Mouse (Mus musculus): ENCODE measurements around the gene Fnbp1. TPM values are rescaled to one million over a fixed set of nuclear protein-coding genes. Genes with fewer than 3 reads are reported as not detected.

The Fnbp1 gene
- total RNA-seq, 2 experiments from 2014 or later, result 47.2 to 64.0 TPM

DNA sequence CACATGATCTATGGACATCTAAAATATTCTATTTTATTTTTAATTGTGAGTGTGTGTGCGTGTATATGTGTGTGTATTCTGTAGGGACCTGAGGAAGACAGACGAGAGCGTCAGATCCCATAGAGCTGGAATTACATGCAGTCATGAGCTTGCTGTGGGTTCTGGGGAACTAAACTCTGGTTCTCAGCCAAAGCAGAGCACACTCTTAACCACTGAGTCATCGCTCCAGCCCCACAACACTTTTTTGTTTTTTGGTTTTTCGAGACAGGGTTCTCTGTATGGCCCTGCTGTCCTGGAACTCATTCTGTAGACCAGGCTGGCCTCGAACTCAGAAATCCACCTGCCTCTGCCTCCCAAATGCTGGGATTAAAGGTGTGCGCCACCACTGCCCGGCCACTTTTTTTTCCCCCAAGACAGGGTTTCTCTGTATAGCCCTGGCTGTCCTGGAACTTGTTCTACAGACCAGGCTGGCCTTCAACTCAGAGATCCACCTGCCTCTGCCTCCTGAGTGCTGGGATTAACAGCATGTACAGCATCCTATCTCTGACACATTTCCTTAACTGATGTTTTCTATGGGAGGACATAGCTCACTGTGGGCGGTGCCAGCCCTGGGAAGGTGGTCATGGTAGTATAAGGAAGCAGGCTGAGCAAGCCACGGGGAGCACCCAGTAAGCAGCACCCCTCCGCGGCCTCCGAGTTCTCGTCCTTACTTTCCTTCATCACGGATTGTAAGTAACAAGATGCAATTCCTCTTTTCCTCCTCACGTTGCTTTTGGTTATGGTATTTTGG lies 65.3 kb downstream of the Fnbp1 start:
- peak; percentile 18; the same call in 1 of the 2 replicates for ATAC-seq (replicated peaks; ENCODE audit: poor library complexity, severe bottlenecking)

DNA sequence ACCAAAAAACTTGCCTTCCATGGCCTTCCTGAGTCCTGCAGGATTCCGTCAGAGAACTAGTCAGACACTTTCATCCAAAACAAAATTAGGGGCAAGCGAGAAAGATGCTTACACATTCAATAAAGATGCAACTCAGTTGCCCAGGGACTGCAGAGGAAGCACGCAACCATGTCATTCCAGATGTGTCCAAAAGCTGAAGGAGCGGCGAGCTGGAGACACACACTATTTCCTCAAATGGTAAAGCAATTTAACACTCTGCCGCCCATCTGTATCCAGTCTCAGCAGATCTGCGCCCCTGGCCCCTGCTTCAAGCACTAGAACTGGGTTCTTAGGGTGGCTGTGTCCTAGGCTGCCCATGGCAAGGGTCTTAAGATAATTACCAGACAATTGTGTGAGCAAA lies 66.0 kb downstream of the Fnbp1 start:
- ATAC-seq (replicated peaks; ENCODE audit: poor library complexity, severe bottlenecking), result peak; percentile 33; the same call in 1 of the 2 replicates

- peak; percentile 87 for ATAC-seq (replicated peaks; ENCODE audit: poor library complexity, severe bottlenecking)
These were observed 66.6 kb downstream of the Fnbp1 start for GRCm38 (mm10) chr2:31075168-31075567.

DNA sequence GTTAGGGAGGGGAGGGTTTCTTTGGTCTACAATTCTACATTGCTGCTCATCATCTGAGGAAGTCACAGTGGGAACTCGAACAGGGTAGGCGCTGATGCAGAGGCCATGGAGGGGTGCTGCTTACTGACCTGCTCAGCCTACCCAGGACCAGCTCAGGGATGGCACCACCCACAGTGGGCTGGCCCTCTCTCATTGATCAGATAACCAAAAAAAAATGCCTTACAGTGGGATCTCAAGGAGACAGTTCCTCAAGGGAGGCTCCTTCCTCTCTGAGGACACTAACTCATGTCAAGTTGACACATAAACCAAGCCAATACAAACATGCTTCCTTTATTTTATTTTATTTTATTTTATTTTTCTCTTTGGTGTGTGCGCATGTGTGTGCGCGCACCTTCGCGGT lies 72.3 kb downstream of the Fnbp1 start:
- ATAC-seq (replicated peaks; ENCODE audit: poor library complexity, severe bottlenecking), result peak; percentile 20; the same call in 1 of the 2 replicates

- ATAC-seq (replicated peaks; ENCODE audit: poor library complexity, severe bottlenecking), result no peak
These were observed 72.7 kb downstream of the Fnbp1 start for GRCm38 (mm10) chr2:31069114-31069445.

DNA sequence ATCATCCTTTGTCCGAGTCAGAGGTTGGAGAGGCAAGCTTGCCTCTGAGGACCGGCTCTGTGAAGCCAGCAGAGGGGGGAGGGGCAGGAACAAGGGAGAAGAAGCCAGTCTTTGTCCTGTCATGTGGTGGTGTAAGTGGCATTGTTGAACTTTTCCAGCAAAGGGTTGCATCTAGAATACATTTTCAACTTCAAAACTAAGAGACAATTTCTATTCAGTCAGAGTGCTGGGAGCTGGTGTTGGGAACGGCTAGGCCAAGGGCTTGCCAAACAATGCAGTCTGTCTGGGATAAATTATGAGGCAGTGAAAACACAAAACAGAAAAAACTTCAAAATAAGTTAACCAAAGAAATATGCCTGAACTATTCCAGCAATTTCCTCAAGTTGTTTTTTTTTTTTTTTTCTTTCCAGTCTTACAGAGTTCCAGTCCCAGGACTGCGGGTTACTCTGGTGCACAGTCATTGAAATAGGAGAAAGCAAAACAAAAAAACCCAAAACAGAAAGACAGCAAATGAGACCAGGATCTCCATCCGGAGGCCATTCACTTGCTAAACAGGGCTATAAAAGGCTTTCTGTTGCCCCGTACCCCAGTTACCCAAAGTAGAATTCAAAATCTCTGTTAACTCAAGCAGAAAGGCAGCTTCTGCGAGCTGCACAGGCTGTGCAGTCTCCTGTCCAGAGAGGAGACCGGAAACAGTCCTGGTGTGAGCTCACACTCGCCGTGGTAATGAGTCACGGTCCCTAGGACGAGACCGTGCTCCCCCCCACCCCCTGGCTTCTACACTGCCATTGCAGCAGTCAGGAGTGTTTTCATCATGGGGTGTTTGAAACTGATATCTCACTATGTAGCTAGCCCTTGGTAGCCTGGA lies 73.3 kb downstream of the Fnbp1 start:
- peak; percentile 68 for ATAC-seq (replicated peaks; ENCODE audit: poor library complexity, severe bottlenecking)

GRCm38 (mm10) chr2:31067696-31068245 lies 74.0 kb downstream of the Fnbp1 start:
- no peak for ATAC-seq (replicated peaks; ENCODE audit: poor library complexity, severe bottlenecking)

DNA sequence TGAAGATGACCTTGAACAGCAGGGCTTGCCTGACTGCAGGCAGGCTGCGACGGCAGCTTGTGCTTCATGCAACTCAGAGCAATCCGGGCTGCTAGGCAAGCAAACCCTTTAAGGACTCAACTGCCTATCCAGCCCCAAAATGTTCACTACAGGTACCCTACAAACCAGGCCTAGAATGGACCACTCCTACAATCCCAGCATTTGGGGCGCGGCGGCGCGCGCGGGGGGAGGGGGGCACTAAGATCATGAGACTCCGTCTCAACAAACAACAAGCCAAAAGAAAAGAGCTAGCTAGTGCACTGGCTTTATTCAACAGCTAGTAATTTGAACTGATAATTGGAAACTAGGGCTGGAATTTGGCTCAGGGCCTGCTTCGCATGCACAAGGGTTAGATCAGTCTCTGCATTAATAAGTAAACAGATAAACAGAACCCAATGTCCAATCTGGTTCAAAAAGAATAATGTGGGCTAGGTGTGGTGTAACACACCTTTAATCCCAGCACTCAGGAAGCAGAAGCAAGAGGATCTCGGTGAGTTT lies 74.7 kb downstream of the Fnbp1 start:
- ATAC-seq (replicated peaks; ENCODE audit: poor library complexity, severe bottlenecking), result no peak

- ATAC-seq (replicated peaks; ENCODE audit: poor library complexity, severe bottlenecking), result no peak
These were observed 75.6 kb downstream of the Fnbp1 start for GRCm38 (mm10) chr2:31066019-31066789.

GRCm38 (mm10) chr2:31061868-31062628 lies 79.8 kb downstream of the Fnbp1 start:
- ATAC-seq (replicated peaks; ENCODE audit: poor library complexity, severe bottlenecking), result peak; percentile 85

DNA sequence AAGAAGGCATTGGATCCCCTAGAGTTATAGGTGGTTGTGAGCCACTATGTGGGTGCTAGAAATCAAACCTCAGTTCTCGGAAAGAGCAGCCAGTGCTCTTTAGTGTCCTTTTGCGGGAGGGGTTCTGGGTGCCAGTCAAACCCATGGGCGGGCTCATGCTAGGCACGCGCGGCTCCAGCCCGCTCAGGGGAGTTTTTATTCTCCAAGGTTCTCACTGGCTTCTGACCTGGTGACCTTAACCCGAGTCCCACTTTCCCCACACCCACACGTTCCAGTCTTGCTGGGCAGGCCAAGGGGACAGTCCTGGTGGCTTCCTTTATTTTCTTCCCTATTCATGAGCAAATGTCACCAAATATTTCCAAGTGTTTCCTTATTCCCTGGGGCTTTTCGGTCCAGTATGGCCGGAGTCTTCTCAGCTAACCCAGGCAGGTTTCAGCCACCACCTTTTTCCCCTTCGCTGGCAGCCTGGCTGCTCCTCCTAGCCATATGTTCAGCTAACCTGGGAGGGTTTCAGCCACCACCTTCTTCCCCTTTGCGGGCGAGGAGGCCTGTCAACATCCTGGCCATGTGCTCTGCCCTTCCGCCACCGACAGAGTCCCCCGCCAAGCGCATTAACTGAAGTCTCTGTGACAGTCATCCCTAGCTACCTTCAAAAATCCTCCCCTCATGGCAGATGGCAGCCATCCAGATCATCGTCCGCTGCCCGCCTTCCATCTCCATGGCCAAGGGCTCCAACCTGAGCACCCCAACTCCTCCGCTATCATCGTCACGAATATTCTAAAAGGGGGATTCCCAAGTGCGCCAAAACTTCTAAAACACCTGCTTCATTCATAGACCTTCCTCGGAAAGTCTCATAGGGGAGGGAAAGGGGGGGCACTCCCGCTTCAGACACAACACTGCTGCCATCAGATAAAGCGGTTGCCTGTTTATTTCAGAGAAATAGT lies 80.7 kb downstream of the Fnbp1 start:
- peak; percentile 92 for ATAC-seq (replicated peaks; ENCODE audit: poor library complexity, severe bottlenecking)

- no peak for ATAC-seq (replicated peaks; ENCODE audit: poor library complexity, severe bottlenecking)
These were observed 81.5 kb downstream of the Fnbp1 start for GRCm38 (mm10) chr2:31060271-31060670.

DNA sequence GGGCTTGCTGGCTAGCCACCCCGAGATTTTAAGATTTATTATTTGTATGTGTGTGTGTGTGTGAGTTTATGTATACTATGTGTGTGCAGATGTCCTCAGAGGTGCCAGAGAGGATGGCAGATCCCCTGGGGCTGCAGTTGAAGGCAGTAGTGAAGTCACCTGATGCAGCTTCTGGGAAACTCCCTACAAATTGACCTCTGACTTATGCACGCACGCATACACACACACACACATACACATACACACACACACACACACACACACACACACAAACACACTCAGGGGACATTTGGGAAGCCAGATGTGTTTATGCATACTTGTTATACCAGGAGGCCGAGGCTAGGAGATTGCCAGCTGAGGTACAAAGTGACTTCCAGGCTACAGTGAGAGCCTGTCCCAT lies 83.4 kb downstream of the Fnbp1 start:
- ATAC-seq (replicated peaks; ENCODE audit: poor library complexity, severe bottlenecking), result no peak

- ATAC-seq (replicated peaks; ENCODE audit: poor library complexity, severe bottlenecking), result no peak
These were observed 84.1 kb downstream of the Fnbp1 start for GRCm38 (mm10) chr2:31057549-31058177.

GRCm38 (mm10) chr2:31056070-31056469 lies 85.7 kb downstream of the Fnbp1 start:
- ATAC-seq (replicated peaks; ENCODE audit: poor library complexity, severe bottlenecking), result no peak

GRCm38 (mm10) chr2:31053851-31054340 lies 87.9 kb downstream of the Fnbp1 start:
- no peak for ATAC-seq (replicated peaks; ENCODE audit: poor library complexity, severe bottlenecking)

DNA sequence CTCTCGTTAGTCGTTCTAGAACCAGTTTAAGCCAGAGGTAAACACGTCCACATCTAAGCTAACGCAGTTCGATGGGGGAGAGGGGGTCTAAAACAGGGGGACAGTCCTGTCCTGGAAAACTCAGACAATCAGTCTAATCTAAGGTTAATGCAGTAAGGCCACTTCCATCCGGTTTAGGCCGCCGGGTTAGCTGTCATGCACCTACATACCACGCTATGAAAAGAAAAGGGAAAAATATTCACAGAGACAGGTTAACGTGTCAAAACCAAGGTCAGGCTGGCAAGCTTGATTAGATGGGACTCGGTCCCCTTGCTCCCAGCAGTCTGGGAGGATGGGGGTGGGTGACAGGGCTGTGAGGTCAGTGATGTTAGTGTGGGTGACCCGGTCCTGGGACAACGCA lies 88.4 kb downstream of the Fnbp1 start:
- ATAC-seq (replicated peaks; ENCODE audit: poor library complexity, severe bottlenecking), result no peak

GRCm38 (mm10) chr2:31052441-31052840 lies 89.4 kb downstream of the Fnbp1 start:
- peak; percentile 90 for ATAC-seq (replicated peaks; ENCODE audit: poor library complexity, severe bottlenecking)
